9 mouse cellular contexts compared by ENCODE assay signal in genomic region chr7:112369046-112369445, GRCm38 (mm10). TPM values are rescaled to one million over a fixed set of nuclear protein-coding genes. Genes with fewer than 3 reads are reported as not detected.
DNase-seq lines count a peak whose midpoint lies in the region; ATAC-seq lines count a peak whose summit lies in the region.
"Had no signal": no experiment of that assay in that cellular context is flagged by ENCODE, and none has a peak within 500 bp of the region (broad histone marks: within the 10 kb centered on the region; RNA-seq: fewer than 3 reads in every experiment).

No protein-coding gene starts in this region.

- WGBS in forebrain, embryonic 15.5 days, result 33% methylated on average over 2 of the region's 2 CpGs

- no peak overlapping the region for H3K27ac ChIP-seq in forebrain, embryonic 15.5 days (replicated peaks)

- no peak overlapping the region for H3K9ac ChIP-seq in forebrain, embryonic 15.5 days (replicated peaks)

- no peaks in the 10 kb centered on the region for H3K36me3 ChIP-seq in forebrain, embryonic 15.5 days

- peak; percentile 72; the same call in 1 of the 2 replicates for ATAC-seq in forebrain, embryonic 15.5 days (replicated peaks)
- ATAC-seq in hematopoietic stem cell, adult 5-6 weeks (replicated peaks in 1 of 2; ENCODE audit: insufficient read depth in 1 of 2, low FRiP score in 2 of 2, low TSS enrichment in 1 of 2, low read depth in 1 of 2, poor library complexity in 2 of 2, severe bottlenecking in 2 of 2), result peak; percentile 73 to 80; a peak in 3 of 4 replicates

- no peak overlapping the region for H3K4me2 ChIP-seq in forebrain, embryonic 15.5 days (replicated peaks)

- no peaks in the 10 kb centered on the region for H3K9me3 ChIP-seq in forebrain, embryonic 15.5 days

- no peak overlapping the region for H3K4me3 ChIP-seq in forebrain, embryonic 15.5 days

- H3K4me1 ChIP-seq in forebrain, embryonic 15.5 days, result no peaks in the 10 kb centered on the region

- DNase-seq in Muller cell, postnatal 12 days (ENCODE audit: inconsistent ontology term), result peak; percentile 68
- DNase-seq in cerebellum, adult 11 months, result peak; percentile 81
- peak; percentile 89 for DNase-seq in layer of hippocampus, postnatal 14 days (ENCODE audit: low spot score in 2 of 2)
- peak; percentile 92 for DNase-seq in lung, postnatal 36 days
- peak; percentile 77 for DNase-seq in right cerebral cortex, postnatal 25 days
- peak; percentile 87 for DNase-seq in urinary bladder, postnatal 25 days (ENCODE audit: low spot score)

- no peaks in the 10 kb centered on the region for H3K27me3 ChIP-seq in forebrain, embryonic 15.5 days

RNA-seq across cellular contexts. Expression of gene Parva, which starts 58.3 kb away (rescaled TPM):
- polyA plus RNA-seq in forebrain, embryonic 15.5 days (2015; fragmentation: Nextera tagmentation; extraction: Ambion mirVana), result 21.0 and 22.2 TPM in 2 replicates
- total RNA-seq in hematopoietic stem cell, adult 5-6 weeks (2017), result not detected in 2 replicates
- total RNA-seq in layer of hippocampus, postnatal 14 days (2021), result 10 to 100 TPM; 60.7 to 63.9 TPM
- total RNA-seq: neutrophil, adult 5-6 weeks had no signal

Comparison
In these comparisons a context has a peak if more than half of its experiments do, and no peak if none do; other contexts are left out.
1. RNA of gene Parva, which starts 58.3 kb away (total RNA-seq): 60.7 to 63.9 TPM in layer of hippocampus, postnatal 14 days; not detected in hematopoietic stem cell, adult 5-6 weeks; every median in the first group is over 10 times any median in the second.
2. Peak in every context shown above with its lines, with median percentiles within 50 percentile points of each other: DNase-seq.